ENCODE assay signal across 8 mouse cellular contexts in genomic region chr10:53378981-53379708, GRCm38 (mm10). TPM values are rescaled to one million over a fixed set of nuclear protein-coding genes. Genes with fewer than 3 reads are reported as not detected.
DNase-seq lines count a peak whose midpoint lies in the region; ATAC-seq and TF ChIP-seq lines count a peak whose summit lies in the region.

No protein-coding gene starts in this region.

- peak overlapping the region; percentile 54 for H3K4me2 ChIP-seq in forebrain, embryonic 16.5 days (ENCODE audit: low read length)
- peak overlapping the region; percentile 75 for H3K4me2 ChIP-seq in kidney, embryonic 15.5 days
- H3K4me2 ChIP-seq in liver, postnatal 0 days (ENCODE audit: low read depth, low read length) = peak overlapping the region; percentile 77

- H3K9me3 ChIP-seq in forebrain, embryonic 16.5 days (ENCODE audit: control insufficient read depth, low read length) = no peaks in the 10 kb centered on the region
- no peaks in the 10 kb centered on the region for H3K9me3 ChIP-seq in kidney, embryonic 15.5 days (replicated peaks)
- H3K9me3 ChIP-seq in liver, postnatal 0 days (ENCODE audit: low read length) = no peaks in the 10 kb centered on the region

- WGBS in forebrain, embryonic 16.5 days = under 1% methylated on average over 55 of the region's 59 CpGs
- under 1% methylated on average over 59 of the region's 59 CpGs for WGBS in kidney, embryonic 15.5 days
- under 1% methylated on average over 53 of the region's 59 CpGs for WGBS in liver, postnatal 0 days (ENCODE audit: insufficient replicate concordance)

- TF ChIP-seq CTCF in liver, postnatal 0 days (IDR thresholded peaks at IDR 0.05; ENCODE audit: low read depth) = no peak

- H3K4me1 ChIP-seq in forebrain, embryonic 16.5 days (replicated peaks; ENCODE audit: control insufficient read depth, insufficient read depth, low read length) = peaks cover 20% of the 10 kb centered on the region
- peaks cover 13% of the 10 kb centered on the region; the same call in 1 of the 2 replicates for H3K4me1 ChIP-seq in kidney, embryonic 15.5 days
- peaks cover 14% of the 10 kb centered on the region for H3K4me1 ChIP-seq in liver, postnatal 0 days (ENCODE audit: insufficient read depth)

- H3K36me3 ChIP-seq in forebrain, embryonic 16.5 days (ENCODE audit: control insufficient read depth, insufficient read depth) = no peaks in the 10 kb centered on the region
- H3K36me3 ChIP-seq in kidney, embryonic 15.5 days = no peaks in the 10 kb centered on the region
- H3K36me3 ChIP-seq in liver, postnatal 0 days (replicated peaks; ENCODE audit: insufficient read depth, low read length) = no peaks in the 10 kb centered on the region

- peak overlapping the region; percentile 96 for H3K27ac ChIP-seq in forebrain, embryonic 16.5 days (ENCODE audit: low read length)
- H3K27ac ChIP-seq in kidney, embryonic 15.5 days = peak overlapping the region; percentile 96
- H3K27ac ChIP-seq in liver, postnatal 0 days (ENCODE audit: low read depth) = peak overlapping the region; percentile 96

- ATAC-seq in forebrain, embryonic 16.5 days = peak; percentile 81
- peak; percentile 93 for ATAC-seq in kidney, embryonic 15.5 days (replicated peaks; ENCODE audit: low FRiP score)
- ATAC-seq in liver, postnatal 0 days = peak; percentile 69

- peak overlapping the region; percentile 93 for H3K4me3 ChIP-seq in forebrain, embryonic 16.5 days (replicated peaks; ENCODE audit: low read length)
- peak overlapping the region; percentile 94 for H3K4me3 ChIP-seq in kidney, embryonic 15.5 days (replicated peaks)
- peak overlapping the region; percentile 77 for H3K4me3 ChIP-seq in liver, postnatal 0 days (ENCODE audit: low read depth, low read length)

- no peaks in the 10 kb centered on the region for H3K27me3 ChIP-seq in forebrain, embryonic 16.5 days (replicated peaks; ENCODE audit: control insufficient read depth, insufficient read depth, low read length)
- no peaks in the 10 kb centered on the region for H3K27me3 ChIP-seq in kidney, embryonic 15.5 days
- no peaks in the 10 kb centered on the region for H3K27me3 ChIP-seq in liver, postnatal 0 days (ENCODE audit: insufficient read depth, low read length)

- TF ChIP-seq EP300 in liver, postnatal 0 days (IDR thresholded peaks at IDR 0.05; ENCODE audit: low read depth) = no peak

- H3K9ac ChIP-seq in forebrain, embryonic 16.5 days (replicated peaks; ENCODE audit: low read depth, low read length) = peak overlapping the region; percentile 99
- H3K9ac ChIP-seq in kidney, embryonic 15.5 days = peak overlapping the region; percentile 95
- H3K9ac ChIP-seq in liver, postnatal 0 days (replicated peaks) = peak overlapping the region; percentile 96

- DNase-seq in adrenal gland, adult 8-10 months = peak; percentile 11
- DNase-seq in adrenal gland, adult 2 months = no peak
- peak; percentile 19 for DNase-seq in urinary bladder, postnatal 14 days (ENCODE audit: low spot score)
- no peak for DNase-seq in urinary bladder, postnatal 25 days (ENCODE audit: low spot score)
- DNase-seq in liver, postnatal 0 days = no peak
- peak; percentile 71 for DNase-seq in retina, embryonic 14.5 days (ENCODE audit: low spot score)

RNA-seq across cellular contexts. Expression of gene Cep85l, which starts 0.6 kb away (rescaled TPM):
- total RNA-seq in adrenal gland, adult 8-10 months (2022) = 10 to 100 TPM in 2 of 4 experiments, 1 to 10 TPM in 2; 7.5 to 15.7 (median 11.4) TPM
- total RNA-seq in adrenal gland, adult 2 months (2021) = 10 to 100 TPM in 1 of 2 experiments, 1 to 10 TPM in 1; 9.5 to 10.6 TPM
- polyA plus RNA-seq in adrenal gland, adult 2 months (2012; rRNA removed) = 3.6 TPM in 2 replicates
- polyA plus RNA-seq in forebrain, embryonic 16.5 days (2015; fragmentation: Nextera tagmentation; extraction: Ambion mirVana) = 8.3 and 9.0 TPM in 2 replicates
- 3.4 and 3.9 TPM in 2 replicates for polyA plus RNA-seq in kidney, embryonic 15.5 days (2015; fragmentation: Nextera tagmentation; extraction: Ambion mirVana)
- 2.5 and 5.4 TPM in 2 replicates for polyA plus RNA-seq in liver, postnatal 0 days (2015; fragmentation: Nextera tagmentation; extraction: Ambion mirVana)

RNA-seq across cellular contexts. Expression of gene Pln, which starts 41.7 kb away (rescaled TPM):
- total RNA-seq in adrenal gland, adult 8-10 months (2022) = under 1 TPM; 0.35 to 0.46 (median 0.41) TPM
- total RNA-seq in adrenal gland, adult 2 months (2021) = under 1 TPM; 0.35 to 0.41 TPM
- polyA plus RNA-seq in adrenal gland, adult 2 months (2012; rRNA removed) = 0.35 and 0.47 TPM in 2 replicates
- 2.0 and 2.1 TPM in 2 replicates for polyA plus RNA-seq in forebrain, embryonic 16.5 days (2015; fragmentation: Nextera tagmentation; extraction: Ambion mirVana)
- polyA plus RNA-seq in kidney, embryonic 15.5 days (2015; fragmentation: Nextera tagmentation; extraction: Ambion mirVana) = 1.0 and 2.0 TPM in 2 replicates
- polyA plus RNA-seq in liver, postnatal 0 days (2015; fragmentation: Nextera tagmentation; extraction: Ambion mirVana) = 0.22 and 0.40 TPM in 2 replicates

Comparison
In these comparisons a context has a peak if more than half of its experiments do, and no peak if none do; other contexts are left out.
1. DNase-seq: peak in adrenal gland, adult 8-10 months (single experiment), urinary bladder, postnatal 14 days (single experiment) and retina, embryonic 14.5 days (single experiment); none in adrenal gland, adult 2 months (single experiment), urinary bladder, postnatal 25 days (single experiment) and liver, postnatal 0 days (single experiment).
2. Peak in every context shown above with its lines, with median percentiles within 50 percentile points of each other: ATAC-seq, H3K27ac ChIP-seq, H3K4me2 ChIP-seq, H3K4me3 ChIP-seq and H3K9ac ChIP-seq.